Mouse (Mus musculus): Measurements from ENCODE around the gene Scly.
A peak's percentile ranks its signal among the peaks of the same experiment; 100 is the strongest.

The Scly gene

GRCm38 (mm10) chr1:91299707-91300426, 1.7 kb downstream of the Scly start:
- DNase-seq (ENCODE audit: inconsistent age in 2 of 2, low spot score in 1 of 2) = peak; percentile 27 to 49

- no peak for DNase-seq (ENCODE audit: inconsistent age in 2 of 2, low spot score in 1 of 2)
Measured at GRCm38 (mm10) chr1:91301206-91301920, 3.2 kb downstream of the Scly start.

- DNase-seq (ENCODE audit: inconsistent age in 2 of 2, low spot score in 1 of 2) = peak in 1 of 2 experiments; percentile 55
Measured at GRCm38 (mm10) chr1:91302021-91302420, 3.9 kb downstream of the Scly start.

- DNase-seq (ENCODE audit: inconsistent age in 2 of 2, low spot score in 1 of 2) = no peak
Measured at GRCm38 (mm10) chr1:91304621-91305020, 6.5 kb downstream of the Scly start.

- DNase-seq (ENCODE audit: inconsistent age in 2 of 2, low spot score in 1 of 2) = no peak
Measured at GRCm38 (mm10) chr1:91309366-91310085, 11.4 kb downstream of the Scly start.

- DNase-seq (ENCODE audit: inconsistent age in 2 of 2, low spot score in 1 of 2) = no peak
Measured at GRCm38 (mm10) chr1:91312273-91312672, 14.1 kb downstream of the Scly start.

- DNase-seq (ENCODE audit: inconsistent age in 2 of 2, low spot score in 1 of 2) = no peak
Measured at GRCm38 (mm10) chr1:91313251-91313650, 15.1 kb downstream of the Scly start.

GRCm38 (mm10) chr1:91317656-91318055, 19.5 kb downstream of the Scly start:
- peak in 1 of 2 experiments; percentile 47 for DNase-seq (ENCODE audit: inconsistent age in 2 of 2, low spot score in 1 of 2)

- no peak for DNase-seq (ENCODE audit: inconsistent age in 2 of 2, low spot score in 1 of 2)
Measured at GRCm38 (mm10) chr1:91321760-91322438, 23.8 kb downstream of the Scly start, which contains the start of gene Espnl. Gene Espnl (plus strand): TSS chr1:91322075.

- DNase-seq (ENCODE audit: inconsistent age in 2 of 2, low spot score in 1 of 2) = peak; percentile 35 to 67
Measured at GRCm38 (mm10) chr1:91324646-91325045, 26.5 kb downstream of the Scly start.

GRCm38 (mm10) chr1:91325488-91326042, 27.4 kb downstream of the Scly start:
- no peak for DNase-seq (ENCODE audit: inconsistent age in 2 of 2, low spot score in 1 of 2)

- DNase-seq (ENCODE audit: inconsistent age in 2 of 2, low spot score in 1 of 2) = no peak
Measured at GRCm38 (mm10) chr1:91332102-91332501, 34.0 kb downstream of the Scly start.

GRCm38 (mm10) chr1:91333582-91333981, 35.4 kb downstream of the Scly start:
- DNase-seq (ENCODE audit: inconsistent age in 2 of 2, low spot score in 1 of 2) = no peak

GRCm38 (mm10) chr1:91337355-91337754, 39.2 kb downstream of the Scly start:
- no peak for DNase-seq (ENCODE audit: inconsistent age in 2 of 2, low spot score in 1 of 2)

GRCm38 (mm10) chr1:91344001-91344400, 45.9 kb downstream of the Scly start:
- no peak for DNase-seq (ENCODE audit: inconsistent age in 2 of 2, low spot score in 1 of 2)

GRCm38 (mm10) chr1:91344921-91345685, 47.0 kb downstream of the Scly start:
- no peak for DNase-seq (ENCODE audit: inconsistent age in 2 of 2, low spot score in 1 of 2)

- peak; percentile 65 to 88 for DNase-seq (ENCODE audit: inconsistent age in 2 of 2, low spot score in 1 of 2)
Measured at GRCm38 (mm10) chr1:91346892-91347291, 48.8 kb downstream of the Scly start.

GRCm38 (mm10) chr1:91350841-91351240, 52.7 kb downstream of the Scly start, which contains the start of gene Klhl30:
Gene Klhl30 (plus strand): TSS chr1:91351016.
- peak in 1 of 2 experiments; percentile 44 for DNase-seq (ENCODE audit: inconsistent age in 2 of 2, low spot score in 1 of 2)

- DNase-seq (ENCODE audit: inconsistent age in 2 of 2, low spot score in 1 of 2) = no peak
Measured at GRCm38 (mm10) chr1:91351249-91351648, 53.1 kb downstream of the Scly start.

- DNase-seq (ENCODE audit: inconsistent age in 2 of 2, low spot score in 1 of 2) = no peak
Measured at GRCm38 (mm10) chr1:91352277-91352676, 54.1 kb downstream of the Scly start.
